Mouse (Mus musculus): ENCODE measurements at regions not wholly inside any gene's neighbourhood (a gene's known extent, or its start where the extent isn't known, plus 50 kb on each side); places are given as distances from the start of the nearest gene placed in this dataset.

DNA sequence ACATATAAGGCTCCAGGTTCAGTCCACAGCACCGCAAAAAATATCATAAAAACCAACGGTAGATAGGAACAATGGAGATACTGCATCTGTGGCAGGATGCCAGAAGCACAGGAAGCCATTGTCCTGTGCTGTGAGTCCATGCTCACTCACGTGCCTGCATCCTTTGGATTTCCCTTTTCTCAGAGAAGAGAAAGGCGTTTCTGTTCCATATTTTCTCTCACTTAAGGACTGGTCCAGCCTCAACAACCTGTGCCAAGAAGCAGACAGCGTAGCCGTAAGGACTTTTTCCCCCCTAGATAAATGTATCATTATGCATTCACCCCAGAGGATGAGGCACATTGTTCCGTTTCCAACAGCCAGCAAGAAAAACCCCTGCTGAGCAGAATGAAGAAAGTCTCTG lies 360.0 kb upstream of the Jarid2 start:
- TF ChIP-seq MAX (IDR thresholded peaks at IDR 0.05) (no peak), CTCF (IDR thresholded peaks at IDR 0.05; ENCODE audit: control insufficient read depth, insufficient read depth, insufficient read length) (no peak), MYOD1 (IDR thresholded peaks at IDR 0.05; ENCODE audit: control insufficient read depth, insufficient read length, low read depth) (no peak), USF1 (IDR thresholded peaks at IDR 0.05; ENCODE audit: low read depth) (no peak)

Data from C2C12 (cell line).